Mouse (Mus musculus): ENCODE measurements around the gene Pak7. TPM values are rescaled to one million over a fixed set of nuclear protein-coding genes. Genes with fewer than 3 reads are reported as not detected.

Pak7 gene
- polyA plus RNA-seq, 1 experiment from 2014 or later, result 2.2 TPM

DNA sequence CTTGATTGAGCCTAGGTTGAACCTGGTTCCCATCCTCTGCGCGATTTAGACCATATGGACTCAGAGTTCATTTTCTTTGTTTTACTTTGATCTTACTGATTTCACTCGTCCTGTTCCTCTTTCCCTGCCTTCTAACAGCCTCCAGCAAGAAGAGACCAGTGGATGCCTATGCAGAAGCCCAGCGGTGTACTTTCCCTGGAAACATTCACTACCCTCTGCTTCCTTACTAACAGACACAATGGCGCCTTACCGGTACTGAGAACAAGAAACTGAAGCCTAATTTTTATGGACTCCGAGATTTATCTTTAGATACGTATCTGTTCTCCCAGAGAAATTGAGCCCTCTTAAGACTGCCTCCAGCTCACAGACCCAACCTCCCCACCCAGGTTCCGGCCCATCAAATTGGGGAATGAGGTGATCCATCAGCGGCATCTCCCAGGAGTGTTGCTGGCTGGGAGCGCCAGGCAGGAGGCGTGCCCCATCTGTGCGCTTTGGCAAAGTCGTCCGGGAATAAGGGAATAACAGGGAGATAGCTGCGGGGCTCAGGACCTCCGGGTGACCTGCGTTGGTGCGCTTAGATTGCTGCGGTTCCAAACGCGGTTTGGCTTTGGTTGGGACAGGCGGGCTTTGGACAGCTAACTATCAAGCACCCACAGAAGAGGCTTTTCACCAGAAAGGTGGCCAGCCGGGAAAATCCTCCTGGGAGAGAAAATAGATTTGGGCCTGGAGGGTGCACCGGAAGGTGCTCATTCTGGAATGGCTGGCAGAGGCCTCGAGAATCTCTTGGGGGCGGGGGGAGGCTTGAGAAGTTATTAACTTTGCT lies 336.8 kb downstream of the Pak7 start:
- H3K27ac ChIP-seq (replicated peaks; ENCODE audit: low read depth, low read length), result no peak overlapping the region
- H3K4me2 ChIP-seq (ENCODE audit: low read depth, severe bottlenecking), result peak overlapping the region; percentile 44
- no peaks in the 10 kb centered on the region for H3K36me3 ChIP-seq (ENCODE audit: control insufficient read depth, insufficient read depth, low read length)
- DNase-seq (ENCODE audit: low spot score) (peak; percentile 29), ATAC-seq (ENCODE audit: insufficient number of reproducible peaks, low FRiP score, low TSS enrichment, low read depth) (no peak)
- peak overlapping the region; percentile 19 for H3K4me3 ChIP-seq (ENCODE audit: low read depth, low read length)
- WGBS, result 13% methylated on average over 27 of the region's 27 CpGs
- H3K27me3 ChIP-seq (ENCODE audit: control insufficient read depth, insufficient read depth, low read length), result peaks cover 3% of the 10 kb centered on the region
- peaks cover 10% of the 10 kb centered on the region for H3K4me1 ChIP-seq (ENCODE audit: control insufficient read depth, insufficient read depth, low read length)
- no peak overlapping the region for H3K9ac ChIP-seq (ENCODE audit: low read length)
- no peaks in the 10 kb centered on the region for H3K9me3 ChIP-seq (ENCODE audit: control insufficient read depth, low read length)

DNA sequence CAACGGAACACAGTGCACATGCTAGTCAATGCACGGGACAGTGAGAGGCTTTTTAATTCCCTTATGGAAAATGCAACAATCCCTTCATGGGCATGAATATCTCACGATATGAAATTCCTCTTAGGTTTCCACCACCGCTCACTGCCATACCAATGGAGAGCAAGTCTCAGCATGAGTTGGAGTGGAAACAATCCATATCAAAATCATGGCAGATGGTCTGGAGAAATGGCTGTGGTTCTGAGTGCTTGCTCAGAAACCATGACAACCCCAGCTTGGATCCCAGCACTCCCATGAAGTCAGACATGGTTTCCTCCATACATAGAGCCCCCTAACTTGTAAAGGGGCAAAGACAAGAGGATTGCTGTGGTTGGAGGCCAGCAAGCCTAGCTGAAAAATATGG lies 339.3 kb downstream of the Pak7 start:
- no peak overlapping the region for H3K4me3 ChIP-seq (ENCODE audit: low read depth, low read length)
- peaks cover 3% of the 10 kb centered on the region for H3K27me3 ChIP-seq (ENCODE audit: control insufficient read depth, insufficient read depth, low read length)
- no peaks in the 10 kb centered on the region for H3K36me3 ChIP-seq (ENCODE audit: control insufficient read depth, insufficient read depth, low read length)
- 94% methylated on average over 4 of the region's 4 CpGs for WGBS
- H3K9me3 ChIP-seq (ENCODE audit: control insufficient read depth, low read length), result no peaks in the 10 kb centered on the region
- peaks cover 10% of the 10 kb centered on the region for H3K4me1 ChIP-seq (ENCODE audit: control insufficient read depth, insufficient read depth, low read length)
- no peak overlapping the region for H3K4me2 ChIP-seq (ENCODE audit: low read depth, severe bottlenecking)
- no peak for ATAC-seq (ENCODE audit: insufficient number of reproducible peaks, low FRiP score, low TSS enrichment, low read depth)
- no peak overlapping the region for H3K9ac ChIP-seq (ENCODE audit: low read length)
- no peak overlapping the region for H3K27ac ChIP-seq (replicated peaks; ENCODE audit: low read depth, low read length)
- DNase-seq (ENCODE audit: low spot score), result no peak

Other genes with a start within 250 kb of the Pak7 start
- 0.33 and 0.55 TPM in 2 replicates for gene Ankef1, start 113.9 kb upstream of the Pak7 start, polyA plus RNA-seq (2014; fragmentation: Nextera tagmentation; extraction: Ambion mirVana)

Measured in limb, embryonic 11.5 days (tissue).